Mouse (Mus musculus): ENCODE data around the gene 4930519G04Rik. TPM values are rescaled to one million over a fixed set of nuclear protein-coding genes. Genes with fewer than 3 reads are reported as not detected.
"Not testable (repeated sequence)": the region's sequence is repeated elsewhere in the genome, so short reads cannot be mapped to it uniquely, and the experiment has no call there.

4930519G04Rik gene
- polyA plus RNA-seq, 1 experiment from 2014 or later, result not detected

GRCm38 (mm10) chr5:114813525-114814181 is 39.8 kb upstream of the 4930519G04Rik start:
- peak; percentile 94 for ATAC-seq (ENCODE audit: insufficient number of reproducible peaks, low FRiP score)
- Histone ChIP-seq H3K36me3 (peaks cover 6% of the 10 kb centered on the region), H3K27me3 (replicated peaks) (no peaks in the 10 kb centered on the region), H3K4me1 (replicated peaks) (peaks cover 10% of the 10 kb centered on the region), H3K4me3 (peak overlapping the region; percentile 81), H3K9me3 (replicated peaks) (no peaks in the 10 kb centered on the region), H3K4me2 (peak overlapping the region; percentile 77), H3K9ac (peak overlapping the region; percentile 83), H3K27ac (ENCODE audit: poor library complexity, severe bottlenecking) (peak overlapping the region; percentile 50)
- under 1% methylated on average over 49 of the region's 50 CpGs for WGBS

- WGBS, result 72% methylated on average over 6 of the region's 6 CpGs
- H3K9me3 ChIP-seq (replicated peaks), result 0 out of 2 replicates have a peak, but pooled peaks cover 2% of the 10 kb centered on the region
- H3K9ac ChIP-seq, result no peak overlapping the region
- H3K27me3 ChIP-seq (replicated peaks), result no peaks in the 10 kb centered on the region
- H3K4me1 ChIP-seq (replicated peaks), result peaks cover 9% of the 10 kb centered on the region; the same call in 1 of the 2 replicates
- H3K4me3 ChIP-seq, result no peak overlapping the region
- no peak for ATAC-seq (ENCODE audit: insufficient number of reproducible peaks, low FRiP score)
- no peak overlapping the region for H3K4me2 ChIP-seq
- peaks cover 10% of the 10 kb centered on the region; the same call in 1 of the 2 replicates for H3K36me3 ChIP-seq
- no peak overlapping the region for H3K27ac ChIP-seq (ENCODE audit: poor library complexity, severe bottlenecking)
These were observed 36.9 kb upstream of the 4930519G04Rik start for GRCm38 (mm10) chr5:114816599-114816998.

- Histone ChIP-seq H3K4me1 (replicated peaks) (no peaks in the 10 kb centered on the region), H3K36me3 (peaks cover 18% of the 10 kb centered on the region), H3K27ac (ENCODE audit: poor library complexity, severe bottlenecking) (no peak overlapping the region), H3K27me3 (replicated peaks) (no peaks in the 10 kb centered on the region), H3K4me2 (no peak overlapping the region), H3K9ac (no peak overlapping the region), H3K9me3 (replicated peaks) (0 out of 2 replicates have a peak, but pooled peaks cover 11% of the 10 kb centered on the region), H3K4me3 (no peak overlapping the region)
- ATAC-seq (ENCODE audit: insufficient number of reproducible peaks, low FRiP score), result no peak; the same call in 1 of the 2 replicates
- 68% methylated on average over 11 of the region's 11 CpGs for WGBS
These were observed 35.3 kb upstream of the 4930519G04Rik start for GRCm38 (mm10) chr5:114818124-114818523.

GRCm38 (mm10) chr5:114822796-114823688 is 30.4 kb upstream of the 4930519G04Rik start, which contains the start of gene 1500011B03Rik:
Gene 1500011B03Rik (minus strand): TSS chr5:114823468.
- Histone ChIP-seq H3K4me1 (replicated peaks) (peaks cover 4% of the 10 kb centered on the region), H3K27ac (ENCODE audit: poor library complexity, severe bottlenecking) (peak within 1 kb of the TSS; percentile 68), H3K27me3 (replicated peaks) (no peaks in the 10 kb centered on the region), H3K9ac (peak within 1 kb of the TSS; percentile 85), H3K9me3 (replicated peaks) (0 out of 2 replicates have a peak, but pooled peaks cover 11% of the 10 kb centered on the region), H3K36me3 (peaks cover 18% of the 10 kb centered on the region), H3K4me2 (peak within 1 kb of the TSS; percentile 88), H3K4me3 (peak within 1 kb of the TSS; percentile 97)
- 8% methylated on average over 53 of the region's 53 CpGs for WGBS
- ATAC-seq (ENCODE audit: insufficient number of reproducible peaks, low FRiP score), result peak; percentile 84

GRCm38 (mm10) chr5:114824197-114824596 is 29.3 kb upstream of the 4930519G04Rik start:
- no peak overlapping the region for H3K9ac ChIP-seq
- peak overlapping the region; percentile 88; the same call in 1 of the 2 replicates for H3K4me2 ChIP-seq
- 15% methylated on average over 9 of the region's 9 CpGs for WGBS
- peaks cover 18% of the 10 kb centered on the region for H3K36me3 ChIP-seq
- no peak for ATAC-seq (ENCODE audit: insufficient number of reproducible peaks, low FRiP score)
- H3K27me3 ChIP-seq (replicated peaks), result no peaks in the 10 kb centered on the region
- peaks cover 4% of the 10 kb centered on the region for H3K4me1 ChIP-seq (replicated peaks)
- H3K9me3 ChIP-seq (replicated peaks), result 0 out of 2 replicates have a peak, but pooled peaks cover 11% of the 10 kb centered on the region
- no peak overlapping the region for H3K27ac ChIP-seq (ENCODE audit: poor library complexity, severe bottlenecking)
- H3K4me3 ChIP-seq, result no peak overlapping the region

GRCm38 (mm10) chr5:114825978-114826691 is 27.3 kb upstream of the 4930519G04Rik start:
- Histone ChIP-seq H3K27me3 (replicated peaks) (no peaks in the 10 kb centered on the region), H3K9ac (peak overlapping the region; percentile 25; the same call in 1 of the 2 replicates), H3K4me3 (peak overlapping the region; percentile 45), H3K27ac (ENCODE audit: poor library complexity, severe bottlenecking) (no peak overlapping the region), H3K4me1 (replicated peaks) (peaks cover 4% of the 10 kb centered on the region), H3K9me3 (replicated peaks) (0 out of 2 replicates have a peak, but pooled peaks cover 11% of the 10 kb centered on the region), H3K4me2 (peak overlapping the region; percentile 84), H3K36me3 (peaks cover 13% of the 10 kb centered on the region)
- ATAC-seq (ENCODE audit: insufficient number of reproducible peaks, low FRiP score), result peak; percentile 89
- 9% methylated on average over 27 of the region's 27 CpGs for WGBS

GRCm38 (mm10) chr5:114827427-114827826 is 26.0 kb upstream of the 4930519G04Rik start:
- no peak overlapping the region for H3K4me2 ChIP-seq
- H3K9ac ChIP-seq, result no peak overlapping the region
- ATAC-seq (ENCODE audit: insufficient number of reproducible peaks, low FRiP score), result no peak
- 0 out of 2 replicates have a peak, but pooled peaks cover under 1% of the 10 kb centered on the region for H3K9me3 ChIP-seq (replicated peaks)
- H3K27me3 ChIP-seq (replicated peaks), result no peaks in the 10 kb centered on the region
- H3K4me3 ChIP-seq, result no peak overlapping the region
- peaks cover 4% of the 10 kb centered on the region for H3K4me1 ChIP-seq (replicated peaks)
- 79% methylated on average over 12 of the region's 12 CpGs for WGBS
- H3K27ac ChIP-seq (ENCODE audit: poor library complexity, severe bottlenecking), result no peak overlapping the region
- no peaks in the 10 kb centered on the region for H3K36me3 ChIP-seq

GRCm38 (mm10) chr5:114829740-114830139 is 23.7 kb upstream of the 4930519G04Rik start:
- H3K9me3 ChIP-seq (replicated peaks), result no peaks in the 10 kb centered on the region
- WGBS, result 62% methylated on average over 3 of the region's 3 CpGs
- H3K27me3 ChIP-seq (replicated peaks), result no peaks in the 10 kb centered on the region
- no peak overlapping the region for H3K9ac ChIP-seq
- no peak overlapping the region for H3K4me3 ChIP-seq
- ATAC-seq (ENCODE audit: insufficient number of reproducible peaks, low FRiP score), result no peak
- H3K27ac ChIP-seq (ENCODE audit: poor library complexity, severe bottlenecking), result no peak overlapping the region
- peaks cover 4% of the 10 kb centered on the region for H3K4me1 ChIP-seq (replicated peaks)
- no peaks in the 10 kb centered on the region for H3K36me3 ChIP-seq
- H3K4me2 ChIP-seq, result no peak overlapping the region

- peak; percentile 55; the same call in 1 of the 2 replicates for ATAC-seq (ENCODE audit: insufficient number of reproducible peaks, low FRiP score)
- Histone ChIP-seq H3K9me3 (replicated peaks) (no peaks in the 10 kb centered on the region), H3K27me3 (replicated peaks) (no peaks in the 10 kb centered on the region), H3K36me3 (no peaks in the 10 kb centered on the region), H3K4me2 (no peak overlapping the region), H3K9ac (no peak overlapping the region), H3K4me3 (no peak overlapping the region), H3K27ac (ENCODE audit: poor library complexity, severe bottlenecking) (no peak overlapping the region), H3K4me1 (replicated peaks) (peaks cover 4% of the 10 kb centered on the region; the same call in 1 of the 2 replicates)
- WGBS, result 19% methylated on average over 12 of the region's 12 CpGs
These were observed 16.6 kb upstream of the 4930519G04Rik start for GRCm38 (mm10) chr5:114836886-114837285.

- not testable (repeated sequence) for H3K27me3 ChIP-seq (replicated peaks); ATAC-seq (ENCODE audit: insufficient number of reproducible peaks, low FRiP score); H3K9ac ChIP-seq; H3K27ac ChIP-seq (ENCODE audit: poor library complexity, severe bottlenecking); H3K4me1 ChIP-seq (replicated peaks); H3K36me3 ChIP-seq; H3K4me3 ChIP-seq; H3K4me2 ChIP-seq; H3K9me3 ChIP-seq (replicated peaks)
- WGBS, result 73% methylated on average over 5 of the region's 5 CpGs
These were observed 13.0 kb upstream of the 4930519G04Rik start for GRCm38 (mm10) chr5:114840481-114840880.
